Mouse (Mus musculus): Measurements from ENCODE around the gene Prmt7. TPM values are rescaled to one million over a fixed set of nuclear protein-coding genes. Genes with fewer than 3 reads are reported as not detected.

Prmt7 gene
- total and polyA plus RNA-seq, 3 experiments = 48.4 to 87.3 (median 69.5) TPM

DNA sequence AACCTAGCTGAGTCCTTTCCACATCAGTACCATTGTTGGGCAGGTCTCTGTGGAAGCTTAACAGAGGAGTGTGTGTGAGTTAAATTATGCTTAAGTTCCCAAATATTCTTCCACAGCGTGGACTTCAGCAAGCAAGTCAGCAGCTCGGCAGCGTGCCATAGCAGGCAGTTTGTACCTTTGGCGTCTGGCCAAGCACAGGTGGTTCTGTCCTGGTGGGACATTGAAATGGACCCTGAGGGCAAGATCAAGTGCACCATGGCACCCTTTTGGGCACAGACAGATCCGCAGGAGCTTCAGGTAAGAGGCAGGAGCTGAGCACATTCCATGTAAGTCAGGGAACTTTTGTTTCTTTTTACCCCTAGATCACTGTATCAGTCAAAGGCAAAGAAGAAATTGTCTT is 26.4 kb downstream of the Prmt7 start:
- dilution Hi-C loops (cut with MboI; ENCODE audit: extremely low pct_ligation_motif_present, extremely low pct_unique_long_range_greater_than_20kb, low sequenced_read_pairs) (no loop called here), in situ Hi-C loops (cut with MboI; ENCODE audit: low pct_ligation_motif_present, low pct_unique_long_range_greater_than_20kb, low sequenced_read_pairs) (no loop called here)
- Histone ChIP-seq H3K27ac (ENCODE audit: insufficient read depth, low read depth) (no peak overlapping the region), H3K36me3 (replicated peaks in 1 of 2; ENCODE audit: control insufficient read depth in 1 of 2, insufficient read depth in 1 of 2, low read length in 1 of 2) (peaks cover 51 to 95% of the 10 kb centered on the region in 2 experiments), H3K9ac (ENCODE audit: insufficient read depth, low read depth) (no peak overlapping the region), H3K4me3 (replicated peaks in 1 of 3; ENCODE audit: low read depth in 2 of 3, low read length in 2 of 3, poor library complexity in 1 of 3) (no peak overlapping the region), H3K9me3 (replicated peaks; ENCODE audit: low read length) (no peaks in the 10 kb centered on the region), H3K4me1 (ENCODE audit: control insufficient read depth in 1 of 2, insufficient read depth in 2 of 2) (peaks cover 0 to 12% of the 10 kb centered on the region in 2 experiments; a peak in 1 of 4 replicates), H3K4me2 (ENCODE audit: insufficient read depth, low read depth, poor library complexity, severe bottlenecking) (no peak overlapping the region), H3K27me3 (replicated peaks) (no peaks in the 10 kb centered on the region), H3K79me2 (replicated peaks; ENCODE audit: control insufficient read depth, extremely low read depth, insufficient read depth, poor library complexity, severe bottlenecking) (no peaks in the 10 kb centered on the region)
- TF ChIP-seq TCF12 (IDR thresholded peaks at IDR 0.05; ENCODE audit: low read depth, low read length) (no peak), POLR2AphosphoS2 (IDR thresholded peaks at IDR 0.05; ENCODE audit: low read depth, low read length) (no peak), RCOR1 (conservative IDR thresholded peaks at IDR 0.05; ENCODE audit: low read depth, low read length) (no peak), ZKSCAN1 (IDR thresholded peaks at IDR 0.05; ENCODE audit: borderline replicate concordance, low read depth, low read length) (no peak), USF2 (conservative IDR thresholded peaks at IDR 0.05; ENCODE audit: low read depth, low read length) (no peak), KAT2A (IDR thresholded peaks at IDR 0.05; ENCODE audit: insufficient replicate concordance, low read length) (no peak), ZMIZ1 (IDR thresholded peaks at IDR 0.05; ENCODE audit: low read depth, low read length) (no peak), USF1 (IDR thresholded peaks at IDR 0.05; ENCODE audit: low read depth, low read length) (no peak), NELFE (IDR thresholded peaks at IDR 0.05; ENCODE audit: low read depth, low read length) (no peak), JUN (IDR thresholded peaks at IDR 0.05; ENCODE audit: insufficient read depth, low read depth, low read length) (no peak), SMC3 (IDR thresholded peaks at IDR 0.05; ENCODE audit: low read depth, low read length) (no peak), MEF2A (IDR thresholded peaks at IDR 0.05; ENCODE audit: borderline replicate concordance, low read depth, low read length) (no peak), ELF1 (IDR thresholded peaks at IDR 0.05; ENCODE audit: low read depth, low read length) (no peak), UBTF (IDR thresholded peaks at IDR 0.05; ENCODE audit: low read depth, low read length) (no peak)
- DNase-seq (ENCODE audit: extremely low read depth) = no peak

DNA sequence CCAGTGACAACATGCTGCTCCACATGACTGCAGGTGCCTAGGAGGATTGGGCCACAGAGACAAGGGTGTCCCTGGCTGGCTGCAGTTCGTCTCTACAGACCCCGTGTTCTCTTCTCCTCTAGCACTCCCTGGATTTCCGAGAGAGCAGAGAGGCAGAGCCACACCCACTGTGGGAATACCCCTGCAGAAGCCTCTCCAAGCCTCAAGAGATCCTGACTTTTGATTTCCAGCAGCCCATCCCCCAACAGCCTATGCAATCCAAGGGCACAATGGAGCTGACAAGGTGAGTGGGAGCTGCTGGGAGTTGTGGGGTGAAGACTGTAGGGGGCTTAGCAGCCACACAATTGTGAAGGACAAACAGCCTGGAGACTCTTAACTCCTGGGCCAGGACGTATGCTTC is 39.5 kb downstream of the Prmt7 start:
- Histone ChIP-seq H3K27me3 (replicated peaks) (no peaks in the 10 kb centered on the region), H3K27ac (ENCODE audit: insufficient read depth, low read depth) (no peak overlapping the region), H3K36me3 (replicated peaks in 1 of 2; ENCODE audit: control insufficient read depth in 1 of 2, insufficient read depth in 1 of 2, low read length in 1 of 2) (peaks cover 73 to 95% of the 10 kb centered on the region in 2 experiments), H3K9ac (ENCODE audit: insufficient read depth, low read depth) (no peak overlapping the region), H3K4me2 (ENCODE audit: insufficient read depth, low read depth, poor library complexity, severe bottlenecking) (no peak overlapping the region), H3K4me1 (ENCODE audit: control insufficient read depth in 1 of 2, insufficient read depth in 2 of 2) (no peaks in the 10 kb centered on the region), H3K9me3 (replicated peaks; ENCODE audit: low read length) (no peaks in the 10 kb centered on the region), H3K79me2 (replicated peaks; ENCODE audit: control insufficient read depth, extremely low read depth, insufficient read depth, poor library complexity, severe bottlenecking) (no peaks in the 10 kb centered on the region), H3K4me3 (replicated peaks in 1 of 3; ENCODE audit: low read depth in 2 of 3, low read length in 2 of 3, poor library complexity in 1 of 3) (no peak overlapping the region)
- dilution Hi-C loops (cut with MboI; ENCODE audit: extremely low pct_ligation_motif_present, extremely low pct_unique_long_range_greater_than_20kb, low sequenced_read_pairs) = no loop called here
- DNase-seq (ENCODE audit: extremely low read depth) = no peak
- no peak for TF ChIP-seq POLR2A (IDR thresholded peaks at IDR 0.05; ENCODE audit: low read depth, low read length)
- TF ChIP-seq TCF12 (IDR thresholded peaks at IDR 0.05; ENCODE audit: low read depth, low read length) = no peak
- no peak for TF ChIP-seq CHD1 (IDR thresholded peaks at IDR 0.05; ENCODE audit: low read depth, low read length)
- TF ChIP-seq ZKSCAN1 (IDR thresholded peaks at IDR 0.05; ENCODE audit: borderline replicate concordance, low read depth, low read length) = no peak
- TF ChIP-seq PAX5 (IDR thresholded peaks at IDR 0.05; ENCODE audit: low read length) = no peak
- no peak for TF ChIP-seq RCOR1 (conservative IDR thresholded peaks at IDR 0.05; ENCODE audit: low read depth, low read length)
- TF ChIP-seq KAT2A (IDR thresholded peaks at IDR 0.05; ENCODE audit: insufficient replicate concordance, low read length) = no peak
- no peak for TF ChIP-seq MAZ (IDR thresholded peaks at IDR 0.05; ENCODE audit: low read depth, low read length)
- TF ChIP-seq EP300 (IDR thresholded peaks at IDR 0.05; ENCODE audit: low read length) = no peak
- TF ChIP-seq MAFK (IDR thresholded peaks at IDR 0.05; ENCODE audit: insufficient replicate concordance, low read length) = no peak
- TF ChIP-seq SMC3 (IDR thresholded peaks at IDR 0.05; ENCODE audit: low read depth, low read length) = no peak
- no peak for TF ChIP-seq ETS1 (conservative IDR thresholded peaks at IDR 0.05; ENCODE audit: low read depth, low read length)
- no peak for TF ChIP-seq IRF4 (IDR thresholded peaks at IDR 0.05; ENCODE audit: low read depth, low read length)
- no peak for TF ChIP-seq ZNF384 (IDR thresholded peaks at IDR 0.05; ENCODE audit: low read depth, low read length)
- no peak for TF ChIP-seq MXI1 (IDR thresholded peaks at IDR 0.05; ENCODE audit: low read depth, low read length)
- TF ChIP-seq SIN3A (IDR thresholded peaks at IDR 0.05; ENCODE audit: low read length) = no peak
- no peak for TF ChIP-seq MEF2A (IDR thresholded peaks at IDR 0.05; ENCODE audit: borderline replicate concordance, low read depth, low read length)
- in situ Hi-C loops (cut with MboI; ENCODE audit: low pct_ligation_motif_present, low pct_unique_long_range_greater_than_20kb, low sequenced_read_pairs) = no loop called here

Measured in CH12.LX (cell line).